Mouse (Mus musculus): ENCODE results near the gene Atp6v1g2.
A peak's percentile ranks its signal among the peaks of the same experiment; 100 is the strongest.

Gene Atp6v1g2

GRCm38 (mm10) chr17:35239700-35240099 is 6.2 kb downstream of the Atp6v1g2 start:
- no peak for DNase-seq (ENCODE audit: low spot score)

- no peak for DNase-seq (ENCODE audit: low spot score)
These were observed 7.2 kb downstream of the Atp6v1g2 start for GRCm38 (mm10) chr17:35240384-35241304.

GRCm38 (mm10) chr17:35241305-35242014 is 8.0 kb downstream of the Atp6v1g2 start, which contains the start of gene Ddx39b:
TSS of gene Ddx39b (plus strand) at chr17:35241746.
- peak; percentile 93 for DNase-seq (ENCODE audit: low spot score)

- DNase-seq (ENCODE audit: low spot score), result peak; percentile 66
These were observed 8.8 kb downstream of the Atp6v1g2 start for GRCm38 (mm10) chr17:35242015-35242941.

- no peak for DNase-seq (ENCODE audit: low spot score)
These were observed 9.6 kb downstream of the Atp6v1g2 start for GRCm38 (mm10) chr17:35243086-35243485.

- DNase-seq (ENCODE audit: low spot score), result no peak
These were observed 11.5 kb downstream of the Atp6v1g2 start for GRCm38 (mm10) chr17:35244999-35245398.

- no peak for DNase-seq (ENCODE audit: low spot score)
These were observed 12.5 kb downstream of the Atp6v1g2 start for GRCm38 (mm10) chr17:35245731-35246623.

GRCm38 (mm10) chr17:35247144-35247543 is 13.7 kb downstream of the Atp6v1g2 start:
- DNase-seq (ENCODE audit: low spot score), result no peak

GRCm38 (mm10) chr17:35248986-35249385 is 15.5 kb downstream of the Atp6v1g2 start:
- no peak for DNase-seq (ENCODE audit: low spot score)

- DNase-seq (ENCODE audit: low spot score), result no peak
These were observed 16.2 kb downstream of the Atp6v1g2 start for GRCm38 (mm10) chr17:35249451-35250197.

GRCm38 (mm10) chr17:35250348-35251120 is 17.1 kb downstream of the Atp6v1g2 start:
- DNase-seq (ENCODE audit: low spot score), result no peak

- no peak for DNase-seq (ENCODE audit: low spot score)
These were observed 17.8 kb downstream of the Atp6v1g2 start for GRCm38 (mm10) chr17:35251162-35251719.

- no peak for DNase-seq (ENCODE audit: low spot score)
These were observed 18.5 kb downstream of the Atp6v1g2 start for GRCm38 (mm10) chr17:35251981-35252380.

- DNase-seq (ENCODE audit: low spot score), result no peak
These were observed 19.3 kb downstream of the Atp6v1g2 start for GRCm38 (mm10) chr17:35252619-35253292.

GRCm38 (mm10) chr17:35253293-35254093 is 20.0 kb downstream of the Atp6v1g2 start:
- no peak for DNase-seq (ENCODE audit: low spot score)

GRCm38 (mm10) chr17:35254241-35255098 is 21.0 kb downstream of the Atp6v1g2 start:
- no peak for DNase-seq (ENCODE audit: low spot score)

GRCm38 (mm10) chr17:35255301-35255700 is 21.8 kb downstream of the Atp6v1g2 start:
- DNase-seq (ENCODE audit: low spot score), result no peak

Measured in urinary bladder, postnatal 25 days (tissue).